Mouse (Mus musculus): ENCODE data around the gene Olfr871. TPM values are rescaled to one million over a fixed set of nuclear protein-coding genes. Genes with fewer than 3 reads are reported as not detected.
"Not testable (repeated sequence)": the region's sequence is repeated elsewhere in the genome, so short reads cannot be mapped to it uniquely, and the experiment has no call there.

Gene Olfr871
- not detected for total RNA-seq (2021)
- long read RNA-seq, experiment 1: 0 reads
- long read RNA-seq, experiment 2: 0 reads

DNA sequence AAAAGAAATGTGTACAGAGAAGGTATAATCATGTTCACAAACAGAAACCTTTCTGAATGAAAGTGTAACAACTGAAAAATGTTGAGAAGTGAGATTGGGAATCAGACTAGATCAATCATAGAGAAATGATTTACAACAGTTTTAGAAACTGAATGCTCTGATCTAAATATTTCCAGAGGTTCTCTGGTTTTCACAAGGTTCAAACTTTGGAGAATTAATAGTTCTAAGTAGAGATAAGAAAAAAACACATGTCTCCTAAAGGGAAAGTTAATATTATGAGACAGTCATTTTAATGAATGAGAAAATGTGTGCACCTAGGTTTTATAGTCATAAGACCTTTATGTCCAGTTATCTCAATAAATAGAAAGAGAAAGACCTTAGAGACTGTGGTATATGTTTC lies at the start of gene Olfr871:
Gene Olfr871, plus strand, starts transcription at position 301 of the 400 bp plus-strand sequence.
- DNase-seq: no peak
- intact Hi-C loops (cut with DNase I; ENCODE audit: low total_unique reads): no loop called here

DNA sequence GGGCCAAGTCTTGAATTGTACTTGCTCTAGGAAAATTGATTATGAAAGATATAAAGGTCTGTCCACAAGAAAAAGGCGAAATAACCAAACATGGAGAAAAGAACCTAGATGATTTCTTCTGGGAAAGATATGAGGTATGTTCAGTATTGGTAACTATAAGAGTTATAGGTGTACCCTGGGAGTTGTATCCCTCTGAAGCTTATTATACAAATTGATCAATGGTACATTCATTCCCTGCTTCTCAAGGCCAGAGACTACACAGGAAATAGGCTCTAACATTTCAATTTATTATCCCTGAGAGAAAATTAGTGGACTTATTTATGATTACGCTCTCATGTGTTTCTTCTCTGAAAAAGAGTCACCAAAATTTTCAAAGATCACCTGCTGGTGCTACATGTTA lies 38.0 kb upstream of the Olfr871 start, which contains the start of gene Olfr870:
Gene Olfr870, minus strand, starts transcription at position 101 of the 400 bp plus-strand sequence.
- DNase-seq: no peak

DNA sequence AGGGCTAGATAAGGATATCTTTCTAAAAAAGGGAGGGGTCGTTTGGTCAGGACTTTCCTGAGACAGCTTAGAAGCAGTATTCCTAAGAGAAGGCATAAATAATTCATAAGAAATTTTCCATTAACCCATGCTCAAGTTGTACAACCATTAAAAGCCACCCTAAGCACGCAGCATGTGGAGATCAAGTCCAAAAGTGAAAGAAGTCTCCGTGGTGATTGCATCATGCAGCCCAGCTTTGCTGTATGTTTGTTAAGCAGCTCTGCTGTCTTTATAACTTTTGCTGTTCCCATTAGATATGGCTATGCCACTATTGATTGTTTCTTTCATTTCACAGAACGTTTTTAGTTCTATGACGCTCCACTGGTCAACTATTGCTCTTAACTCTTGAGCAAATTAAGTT lies 32.5 kb upstream of the Olfr871 start:
- intact Hi-C loops (cut with DNase I; ENCODE audit: low total_unique reads): no loop called here
- no peak for DNase-seq

More for the DNA sequence above, 38.0 kb upstream of the Olfr871 start, which contains the start of gene Olfr870:
- intact Hi-C loops (cut with DNase I; ENCODE audit: low total_unique reads): no loop called here

GRCm38 (mm10) chr9:20202131-20202530 lies 9.9 kb upstream of the Olfr871 start:
- no peak for DNase-seq
- intact Hi-C loops (cut with DNase I; ENCODE audit: low total_unique reads): no loop called here

DNA sequence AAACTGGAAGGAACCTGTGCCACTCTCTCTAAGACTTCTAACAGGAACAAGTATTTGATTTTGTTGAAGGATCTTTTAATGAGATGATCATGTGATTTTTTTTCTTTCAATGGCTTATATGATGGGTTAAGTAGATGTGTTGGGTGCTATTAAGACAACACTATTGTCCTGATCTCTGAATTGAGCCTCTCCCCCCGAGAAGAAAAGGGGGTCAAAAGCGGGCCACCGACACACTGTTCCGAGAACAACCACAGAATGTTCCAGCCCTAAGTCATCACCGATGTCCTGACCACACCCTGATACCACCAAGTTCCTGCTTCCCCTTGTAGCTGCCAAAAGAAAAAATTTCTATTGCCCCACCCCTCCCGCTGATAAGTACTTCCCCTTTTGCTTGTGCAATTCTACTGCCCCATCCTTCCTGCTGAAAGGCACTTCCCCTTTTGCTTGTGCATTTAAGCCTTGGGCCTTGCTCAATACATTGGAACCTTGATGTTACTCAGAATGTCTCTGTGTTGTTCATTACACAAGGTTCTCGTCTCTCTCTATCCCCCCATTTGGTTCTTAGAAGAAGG lies 8.5 kb upstream of the Olfr871 start:
- intact Hi-C loops (cut with DNase I; ENCODE audit: low total_unique reads); DNase-seq: not testable (repeated sequence)

GRCm38 (mm10) chr9:20210812-20211211 lies 1.2 kb upstream of the Olfr871 start:
- intact Hi-C loops (cut with DNase I; ENCODE audit: low total_unique reads): no loop called here
- no peak for DNase-seq

DNA sequence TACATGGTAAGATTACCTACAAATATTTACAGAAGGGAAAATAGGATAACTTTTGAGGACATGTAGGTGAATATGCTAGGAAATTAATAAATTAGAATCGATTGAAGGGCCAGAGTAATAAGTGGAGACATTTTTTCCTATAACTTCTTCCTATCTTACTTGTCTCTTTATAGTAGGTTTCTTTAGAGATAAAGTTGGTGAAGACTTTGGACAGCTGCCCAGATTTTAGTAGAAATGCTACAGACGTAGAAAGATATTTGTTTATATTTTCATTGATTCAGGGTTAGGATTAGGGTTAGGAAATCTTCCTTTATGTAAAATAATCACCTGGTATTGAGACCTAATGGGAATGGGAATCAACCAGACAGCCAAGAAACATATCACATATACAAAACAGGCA lies 530 bp upstream of the Olfr871 start:
- no peak for DNase-seq
- intact Hi-C loops (cut with DNase I; ENCODE audit: low total_unique reads): no loop called here

DNA sequence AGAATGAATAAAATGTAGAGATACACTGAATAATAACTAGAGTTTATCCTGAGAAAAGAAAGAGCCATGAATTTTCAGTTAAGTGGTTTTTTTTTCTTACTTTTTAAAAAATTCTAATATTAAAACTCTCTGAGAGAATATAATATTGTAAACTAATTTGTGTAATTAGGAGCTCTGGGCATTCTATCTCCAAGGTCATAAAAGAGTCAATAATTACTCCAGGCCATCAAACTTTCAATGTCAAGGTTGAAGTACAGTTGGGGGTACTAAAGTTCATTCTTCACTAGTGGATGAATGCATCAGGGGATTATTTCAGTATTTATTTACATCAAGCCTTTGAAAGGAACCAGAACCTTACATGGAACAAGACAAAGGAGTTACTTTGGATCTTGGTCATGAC lies 24.8 kb downstream of the Olfr871 start, which contains the start of gene Olfr872:
Gene Olfr872, plus strand, starts transcription at position 301 of the 400 bp plus-strand sequence.
- intact Hi-C loops (cut with DNase I; ENCODE audit: low total_unique reads): no loop called here
- no peak for DNase-seq

DNA sequence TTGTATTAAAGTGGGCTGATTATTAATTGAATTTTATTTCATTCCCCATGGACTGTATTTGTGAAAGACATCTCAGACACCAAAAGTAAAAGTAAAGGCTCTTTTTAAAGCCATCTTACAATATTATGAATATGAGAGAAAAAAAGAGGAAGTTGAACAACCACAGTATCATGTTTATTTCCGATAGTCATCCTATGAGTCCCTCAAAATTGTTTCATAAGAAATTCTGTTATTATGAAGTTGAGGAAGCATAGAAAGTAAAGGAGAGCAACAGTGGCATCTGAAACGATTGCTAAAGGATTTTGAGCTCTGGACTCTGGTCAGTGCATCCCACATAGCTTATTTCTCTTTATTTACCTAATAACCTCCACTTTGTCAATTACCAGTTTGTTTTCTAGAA lies 25.4 kb downstream of the Olfr871 start:
- intact Hi-C loops (cut with DNase I; ENCODE audit: low total_unique reads): no loop called here
- no peak for DNase-seq

Other genes starting within 250 kb of the Olfr871 start
- gene Olfr866, start 184.2 kb upstream of the Olfr871 start, total RNA-seq (2021): not detected
- not detected for gene Olfr867, start 154.6 kb upstream of the Olfr871 start, total RNA-seq (2021)
- gene Olfr868, start 113.6 kb upstream of the Olfr871 start, total RNA-seq (2021): not detected
- gene Olfr869, start 83.2 kb upstream of the Olfr871 start, total RNA-seq (2021): not detected
- not detected for gene Olfr870, start 38.1 kb upstream of the Olfr871 start, total RNA-seq (2021)
- gene Olfr872, start 24.9 kb downstream of the Olfr871 start, total RNA-seq (2021): not detected
- gene Olfr39, start 70.1 kb downstream of the Olfr871 start, total RNA-seq (2021): not detected
- not detected for gene Olfr873, start 86.3 kb downstream of the Olfr871 start, total RNA-seq (2021)
- under 1 TPM in 1 of 2 experiments, not detected in 1; 0.06 TPM for gene Olfr18, start 123.9 kb downstream of the Olfr871 start, total RNA-seq (2021)
- 1 to 10 TPM; 9.3 to 9.6 TPM for gene Zfp560, start 173.0 kb downstream of the Olfr871 start, total RNA-seq (2021)
- 1 to 10 TPM; 7.6 to 8.5 TPM for gene Zfp26, start 248.0 kb downstream of the Olfr871 start, total RNA-seq (2021)